Mouse (Mus musculus) CH12F3 (cell line): ENCODE data around the gene Pou4f1.

Experiments
- in situ Hi-C: fragments of 300-500 bp; cut with MboI; formaldehyde crosslinking; loops from 2 replicates; pipeline ENCODE4 v1.14.3; 2020; ENCODE audit warnings: low sequenced_read_pairs

The Pou4f1 gene

GRCm38 (mm10) chr14:104457966-104458710, 9.7 kb downstream of the Pou4f1 start:
- in situ Hi-C loops: no loop called here

DNA sequence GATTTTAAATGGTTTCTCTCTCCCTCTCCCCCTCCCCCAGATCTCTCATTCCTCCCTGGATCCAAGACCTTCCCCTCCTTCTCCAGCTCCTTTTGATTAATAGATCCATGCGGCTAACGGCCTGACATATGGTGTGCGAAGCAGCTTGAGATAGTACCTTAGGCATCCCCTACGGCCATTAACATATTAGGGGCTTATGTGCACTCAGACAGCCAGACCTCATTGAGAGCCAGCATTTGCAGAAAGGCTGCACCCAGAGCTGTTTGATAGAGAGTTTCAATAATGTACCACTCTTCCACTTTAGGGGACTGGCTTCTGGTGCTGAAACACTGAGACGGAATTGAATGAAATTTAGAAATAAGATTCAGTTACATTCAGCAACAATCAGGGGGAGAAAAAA, 10.8 kb downstream of the Pou4f1 start:
- in situ Hi-C loops: no loop called here

DNA sequence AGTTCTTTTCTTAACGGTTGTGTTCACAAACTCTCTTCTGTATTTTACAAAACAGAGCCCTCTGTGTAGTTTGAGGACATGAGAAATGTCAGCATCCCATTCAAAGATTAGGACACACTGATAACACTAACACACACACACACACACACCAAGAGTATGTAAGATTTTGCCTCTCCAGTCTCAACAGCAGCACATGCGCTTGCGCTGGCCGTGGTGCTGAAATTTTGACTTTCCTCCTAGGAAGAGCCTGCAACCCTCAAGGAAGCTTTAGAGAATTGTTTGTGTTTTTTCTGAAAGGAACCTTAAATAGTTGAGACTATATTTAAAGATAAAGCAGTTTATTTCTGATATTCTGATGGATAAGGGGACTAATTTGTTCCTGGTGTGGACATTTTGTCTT, 14.0 kb downstream of the Pou4f1 start:
- in situ Hi-C loops: no loop called here

DNA sequence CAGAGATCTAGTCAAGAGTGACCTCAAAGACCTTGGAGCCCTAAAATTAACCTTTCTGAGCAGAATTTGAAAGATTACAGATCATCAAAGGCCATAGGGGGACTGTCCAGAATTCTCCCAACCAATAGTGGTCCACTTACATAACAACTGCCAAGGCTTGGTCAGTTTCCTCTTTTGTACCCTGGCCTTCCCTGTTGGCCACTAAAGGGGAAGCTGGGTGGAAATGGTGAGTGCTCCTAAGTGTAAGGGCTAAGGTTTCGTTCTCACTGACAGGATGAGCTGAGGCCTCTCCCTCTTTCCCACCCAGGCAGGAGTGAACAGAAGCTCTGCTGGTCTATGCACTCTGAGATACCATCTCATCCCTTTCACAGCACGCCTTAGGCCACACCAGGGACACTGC, 33.5 kb downstream of the Pou4f1 start:
- in situ Hi-C loops: no loop called here

DNA sequence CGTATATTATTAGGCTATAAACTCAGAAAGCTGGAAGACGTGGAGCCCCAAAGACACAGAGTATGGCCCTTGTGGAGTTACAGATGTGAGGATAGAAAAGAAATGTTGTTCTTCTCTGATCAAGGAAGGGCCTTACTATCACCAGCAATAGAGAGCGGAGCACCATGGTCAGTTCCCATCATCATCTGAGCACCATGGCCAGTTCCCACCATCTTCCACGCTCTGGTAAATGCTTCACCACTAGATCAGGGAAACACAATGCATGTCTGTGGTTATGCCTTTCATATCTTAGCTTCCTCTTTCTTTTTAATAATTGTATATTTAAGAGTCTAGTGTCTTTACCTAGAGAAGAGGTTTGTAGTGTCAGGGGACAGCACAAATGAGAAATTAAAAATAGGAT, 37.0 kb downstream of the Pou4f1 start:
- in situ Hi-C loops: no loop called here

- in situ Hi-C loops: no loop called here
Measured at GRCm38 (mm10) chr14:104423688-104424470, 43.9 kb downstream of the Pou4f1 start.
